Mouse (Mus musculus): ENCODE results near the gene Naga. TPM values are rescaled to one million over a fixed set of nuclear protein-coding genes. Genes with fewer than 3 reads are reported as not detected.
A peak's percentile ranks its signal among the peaks of the same experiment; 100 is the strongest.

The Naga gene
- polyA plus RNA-seq, 1 experiment from 2014 or later: 29.6 TPM

DNA sequence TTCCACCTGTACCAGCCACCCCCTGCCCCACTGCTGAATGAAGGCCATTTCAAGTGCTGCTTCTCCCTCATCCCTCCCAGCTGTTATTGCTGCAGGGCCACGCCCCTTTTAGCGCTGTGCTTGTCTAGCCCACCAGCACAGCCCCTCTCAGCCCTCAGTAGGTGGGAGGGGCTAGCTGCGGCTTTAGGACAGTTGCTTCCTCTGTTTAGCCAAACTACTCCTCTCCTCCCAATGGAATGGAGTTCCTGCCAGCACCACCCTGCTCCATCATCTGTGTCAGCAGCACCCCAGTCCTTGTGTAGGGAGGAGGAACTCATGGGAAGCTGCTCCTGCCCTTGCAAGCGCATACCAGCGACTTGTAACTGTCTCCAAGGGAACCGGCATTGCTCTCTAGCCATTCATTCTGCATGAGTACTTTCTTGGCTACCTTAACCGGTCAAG is 45.4 kb downstream of the Naga start:
- Histone ChIP-seq H3K27me3 (replicated peaks; ENCODE audit: control insufficient read depth, insufficient read depth, low read length) (no peaks in the 10 kb centered on the region), H3K9ac (ENCODE audit: low read length) (no peak overlapping the region), H3K4me1 (ENCODE audit: control insufficient read depth, insufficient read depth, low read length) (peaks cover 7% of the 10 kb centered on the region; the same call in 1 of the 2 replicates), H3K27ac (ENCODE audit: low read depth, low read length) (peak overlapping the region; percentile 40), H3K4me3 (ENCODE audit: low read depth, low read length) (no peak overlapping the region), H3K9me3 (replicated peaks; ENCODE audit: control insufficient read depth, low read length) (no peaks in the 10 kb centered on the region), H3K36me3 (ENCODE audit: control insufficient read depth, insufficient read depth, low read length) (peaks cover 43% of the 10 kb centered on the region), H3K4me2 (ENCODE audit: low read length) (peak overlapping the region; percentile 9; the same call in 1 of the 2 replicates)
- WGBS: 11% methylated on average over 7 of the region's 7 CpGs
- DNase-seq (ENCODE audit: low spot score): peak; percentile 70
- ATAC-seq: peak; percentile 76

DNA sequence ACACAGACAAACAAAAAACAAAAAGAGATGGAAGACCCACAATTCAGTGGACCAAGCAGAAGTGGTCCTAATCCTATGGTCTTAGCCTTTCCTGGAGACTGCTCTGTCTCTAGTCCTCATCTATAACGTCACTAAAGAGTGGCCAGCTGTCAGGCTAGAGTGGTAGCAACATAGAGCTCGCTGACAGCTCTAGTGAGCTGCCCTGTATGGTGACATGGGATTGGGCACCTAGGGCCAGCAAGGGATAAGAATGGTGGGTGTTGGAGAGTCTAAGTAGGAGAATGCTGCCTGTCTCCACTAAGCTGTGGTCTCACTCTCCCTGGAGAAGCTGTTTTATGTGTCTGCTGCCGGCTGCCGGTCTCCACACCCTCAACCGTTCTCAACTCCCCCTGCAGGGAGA is 45.9 kb downstream of the Naga start:
- peak overlapping the region; percentile 9; the same call in 1 of the 2 replicates for H3K4me2 ChIP-seq (ENCODE audit: low read length)
- DNase-seq (ENCODE audit: low spot score): no peak
- H3K9ac ChIP-seq (ENCODE audit: low read length): no peak overlapping the region
- WGBS: 31% methylated on average over 5 of the region's 5 CpGs
- H3K4me3 ChIP-seq (ENCODE audit: low read depth, low read length): no peak overlapping the region
- peak overlapping the region; percentile 40; the same call in 1 of the 2 replicates for H3K27ac ChIP-seq (ENCODE audit: low read depth, low read length)
- H3K27me3 ChIP-seq (replicated peaks; ENCODE audit: control insufficient read depth, insufficient read depth, low read length): no peaks in the 10 kb centered on the region
- peaks cover 47% of the 10 kb centered on the region for H3K36me3 ChIP-seq (ENCODE audit: control insufficient read depth, insufficient read depth, low read length)
- no peaks in the 10 kb centered on the region for H3K9me3 ChIP-seq (replicated peaks; ENCODE audit: control insufficient read depth, low read length)
- peaks cover 7% of the 10 kb centered on the region; the same call in 1 of the 2 replicates for H3K4me1 ChIP-seq (ENCODE audit: control insufficient read depth, insufficient read depth, low read length)
- peak; percentile 27; the same call in 1 of the 2 replicates for ATAC-seq

DNA sequence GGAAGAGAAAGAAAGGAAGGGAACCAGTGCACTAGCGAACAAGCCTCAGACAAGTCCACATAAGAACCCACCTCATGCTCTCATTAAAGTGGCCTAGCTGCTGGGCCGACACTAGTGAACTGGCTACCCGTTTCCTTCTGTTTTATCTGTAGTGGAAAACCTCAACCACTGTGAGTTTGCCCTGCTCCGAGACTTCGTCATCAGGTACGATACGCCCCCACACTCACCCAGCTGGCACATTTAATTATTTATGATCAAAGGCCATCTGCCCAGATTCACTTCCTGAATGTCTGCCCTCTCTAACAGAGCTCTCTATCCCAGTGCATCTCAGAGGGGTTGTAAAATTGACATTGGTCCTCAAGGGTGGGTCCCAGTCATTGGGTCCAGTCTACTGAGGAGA is 48.5 kb downstream of the Naga start:
- no peak for DNase-seq (ENCODE audit: low spot score)
- H3K9me3 ChIP-seq (replicated peaks; ENCODE audit: control insufficient read depth, low read length): no peaks in the 10 kb centered on the region
- H3K27ac ChIP-seq (ENCODE audit: low read depth, low read length): no peak overlapping the region
- no peak overlapping the region for H3K9ac ChIP-seq (ENCODE audit: low read length)
- no peaks in the 10 kb centered on the region for H3K27me3 ChIP-seq (replicated peaks; ENCODE audit: control insufficient read depth, insufficient read depth, low read length)
- no peak for ATAC-seq
- H3K36me3 ChIP-seq (ENCODE audit: control insufficient read depth, insufficient read depth, low read length): peaks cover 73% of the 10 kb centered on the region
- no peak overlapping the region for H3K4me2 ChIP-seq (ENCODE audit: low read length)
- WGBS: 91% methylated on average over 7 of the region's 7 CpGs
- no peak overlapping the region for H3K4me3 ChIP-seq (ENCODE audit: low read depth, low read length)
- peaks cover 7% of the 10 kb centered on the region; the same call in 1 of the 2 replicates for H3K4me1 ChIP-seq (ENCODE audit: control insufficient read depth, insufficient read depth, low read length)

DNA sequence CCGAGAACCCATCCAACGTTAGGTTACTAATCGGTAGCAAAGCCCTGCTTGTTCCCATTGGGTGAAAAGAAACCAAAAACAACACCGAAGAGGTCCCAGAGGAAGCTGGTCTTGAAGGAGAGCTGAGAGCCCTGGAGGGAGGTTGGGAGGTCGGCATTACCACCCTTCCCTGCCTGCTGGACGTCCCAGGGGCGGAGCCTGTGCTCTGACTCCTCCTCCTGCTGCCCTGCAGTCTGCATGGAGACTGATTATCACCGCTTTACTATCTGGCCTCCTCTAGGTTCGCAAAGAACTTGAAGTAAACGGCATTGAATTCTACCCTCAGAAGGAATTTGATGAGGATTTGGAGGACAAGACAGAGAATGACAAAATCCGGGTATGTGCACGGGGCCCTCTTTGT is 52.6 kb downstream of the Naga start:
- 76% methylated on average over 12 of the region's 12 CpGs for WGBS
- ATAC-seq (no peak), DNase-seq (ENCODE audit: low spot score) (no peak)
- Histone ChIP-seq H3K4me2 (ENCODE audit: low read length) (no peak overlapping the region), H3K4me1 (ENCODE audit: control insufficient read depth, insufficient read depth, low read length) (no peaks in the 10 kb centered on the region), H3K4me3 (ENCODE audit: low read depth, low read length) (no peak overlapping the region), H3K27ac (ENCODE audit: low read depth, low read length) (no peak overlapping the region), H3K9me3 (replicated peaks; ENCODE audit: control insufficient read depth, low read length) (no peaks in the 10 kb centered on the region), H3K27me3 (replicated peaks; ENCODE audit: control insufficient read depth, insufficient read depth, low read length) (no peaks in the 10 kb centered on the region), H3K36me3 (ENCODE audit: control insufficient read depth, insufficient read depth, low read length) (peaks cover 97% of the 10 kb centered on the region), H3K9ac (ENCODE audit: low read length) (no peak overlapping the region)

DNA sequence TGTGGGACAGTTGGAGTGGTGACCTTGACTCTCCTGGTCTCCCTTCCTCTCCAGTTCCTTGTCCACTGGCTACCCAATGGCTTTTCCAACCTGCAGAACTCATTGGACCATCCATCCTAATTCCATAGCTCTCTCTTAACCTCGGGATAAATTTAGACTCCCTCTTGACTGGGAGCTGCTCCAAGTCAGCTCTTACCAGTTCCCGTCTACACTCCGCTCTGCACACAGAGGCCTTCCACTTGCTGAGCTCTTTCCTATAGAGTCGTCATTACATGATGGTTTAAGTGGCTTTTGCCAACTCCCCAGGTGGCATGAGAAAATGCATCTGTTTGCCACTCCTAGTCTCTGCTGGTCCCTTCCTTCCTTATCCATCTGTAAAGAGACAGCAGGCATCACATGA is 58.1 kb downstream of the Naga start:
- H3K27ac ChIP-seq (ENCODE audit: low read depth, low read length): no peak overlapping the region
- H3K9me3 ChIP-seq (replicated peaks; ENCODE audit: control insufficient read depth, low read length): no peaks in the 10 kb centered on the region
- no peaks in the 10 kb centered on the region for H3K27me3 ChIP-seq (replicated peaks; ENCODE audit: control insufficient read depth, insufficient read depth, low read length)
- 72% methylated on average over 4 of the region's 4 CpGs for WGBS
- DNase-seq (ENCODE audit: low spot score): no peak
- no peak overlapping the region for H3K4me2 ChIP-seq (ENCODE audit: low read length)
- H3K36me3 ChIP-seq (ENCODE audit: control insufficient read depth, insufficient read depth, low read length): peaks cover 71% of the 10 kb centered on the region
- no peak overlapping the region for H3K9ac ChIP-seq (ENCODE audit: low read length)
- no peak for ATAC-seq
- peaks cover 22% of the 10 kb centered on the region for H3K4me1 ChIP-seq (ENCODE audit: control insufficient read depth, insufficient read depth, low read length)
- no peak overlapping the region for H3K4me3 ChIP-seq (ENCODE audit: low read depth, low read length)

Other genes starting within 250 kb of the Naga start
- 12.8 and 15.5 TPM in 2 replicates for gene Ccdc134, start 211.0 kb downstream of the Naga start, polyA plus RNA-seq (2014; fragmentation: Nextera tagmentation; extraction: Ambion mirVana)
- gene Srebf2, start 191.7 kb downstream of the Naga start, polyA plus RNA-seq (2014; fragmentation: Nextera tagmentation; extraction: Ambion mirVana): 99.6 and 139 TPM in 2 replicates
- 0.61 and 0.77 TPM in 2 replicates for gene Shisa8, start 126.1 kb downstream of the Naga start, polyA plus RNA-seq (2014; fragmentation: Nextera tagmentation; extraction: Ambion mirVana)
- 0.14 and 0.19 TPM in 2 replicates for gene Tnfrsf13c, start 114.6 kb downstream of the Naga start, polyA plus RNA-seq (2014; fragmentation: Nextera tagmentation; extraction: Ambion mirVana)
- 42.4 and 63.9 TPM in 2 replicates for gene Cenpm, start 94.2 kb downstream of the Naga start, polyA plus RNA-seq (2014; fragmentation: Nextera tagmentation; extraction: Ambion mirVana)
- gene 1500009C09Rik, start 86.5 kb downstream of the Naga start, polyA plus RNA-seq (2014; fragmentation: Nextera tagmentation; extraction: Ambion mirVana): 13.2 and 19.3 TPM in 2 replicates
- gene Sept3, start 64.0 kb downstream of the Naga start, polyA plus RNA-seq (2014; fragmentation: Nextera tagmentation; extraction: Ambion mirVana): 225 and 276 TPM in 2 replicates
- not detected in 2 replicates for gene Wbp2nl, start 40.0 kb downstream of the Naga start, polyA plus RNA-seq (2014; fragmentation: Nextera tagmentation; extraction: Ambion mirVana)
- gene Pheta2, start within 50 bp of the Naga start, polyA plus RNA-seq (2014; fragmentation: Nextera tagmentation; extraction: Ambion mirVana): 0.63 and 0.80 TPM in 2 replicates
- gene Smdt1, start within 50 bp of the Naga start, polyA plus RNA-seq (2014; fragmentation: Nextera tagmentation; extraction: Ambion mirVana): 296 and 326 TPM in 2 replicates
- 302 and 403 TPM in 2 replicates for gene Ndufa6, start 15.4 kb upstream of the Naga start, polyA plus RNA-seq (2014; fragmentation: Nextera tagmentation; extraction: Ambion mirVana)
- 0.63 and 1.2 TPM in 2 replicates for gene Cyp2d22, start 41.3 kb upstream of the Naga start, polyA plus RNA-seq (2014; fragmentation: Nextera tagmentation; extraction: Ambion mirVana)
- not detected in 2 replicates for gene Cyp2d11, start 55.1 kb upstream of the Naga start, polyA plus RNA-seq (2014; fragmentation: Nextera tagmentation; extraction: Ambion mirVana)
- not detected in 2 replicates for gene Cyp2d10, start 68.3 kb upstream of the Naga start, polyA plus RNA-seq (2014; fragmentation: Nextera tagmentation; extraction: Ambion mirVana)
- gene Cyp2d9, start 94.5 kb upstream of the Naga start, polyA plus RNA-seq (2014; fragmentation: Nextera tagmentation; extraction: Ambion mirVana): not detected in 2 replicates
- gene Cyp2d12, start 216.1 kb upstream of the Naga start, polyA plus RNA-seq (2014; fragmentation: Nextera tagmentation; extraction: Ambion mirVana): not detected in 2 replicates

Data from forebrain, embryonic 14.5 days (tissue).